Mouse (Mus musculus): ENCODE measurements around the gene Ucp3. TPM values are rescaled to one million over a fixed set of nuclear protein-coding genes. Genes with fewer than 3 reads are reported as not detected.

The Ucp3 gene
- total and polyA plus RNA-seq, 3 experiments = 33.7 to 39.4 (median 39.0) TPM

DNA sequence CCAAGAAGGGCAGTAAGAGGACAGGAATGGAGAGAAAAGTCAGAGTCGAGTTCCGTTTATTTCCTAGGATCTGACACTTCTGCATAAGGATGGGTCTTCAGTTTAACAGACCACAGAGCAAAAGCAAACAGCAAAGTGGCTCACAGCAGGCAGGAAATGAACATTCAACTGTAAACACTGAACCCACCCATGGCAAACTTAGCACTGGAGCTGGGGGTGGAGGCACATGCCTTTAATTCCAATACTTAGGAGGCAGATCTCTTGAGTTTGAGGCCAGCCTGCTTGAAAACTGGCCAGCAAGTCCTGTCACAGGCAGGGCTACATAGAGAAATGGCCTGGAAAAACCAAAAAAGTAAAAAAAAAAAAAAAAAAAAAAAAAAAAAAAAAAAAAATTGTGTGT, 60.7 kb downstream of the Ucp3 start:
- Histone ChIP-seq H3K36me3 (ENCODE audit: control insufficient read depth, insufficient read depth, low read length) (peaks cover 3% of the 10 kb centered on the region), H3K4me1 (ENCODE audit: control insufficient read depth, insufficient read depth, low read length) (no peaks in the 10 kb centered on the region; the same call in none of the 2 replicates), H3K9ac (ENCODE audit: low read depth, low read length) (no peak overlapping the region), H3K4me3 (no peak overlapping the region), H3K27me3 (ENCODE audit: control insufficient read depth, insufficient read depth, low read length) (no peaks in the 10 kb centered on the region), H3K27ac (no peak overlapping the region), H3K79me2 (replicated peaks; ENCODE audit: control insufficient read depth, insufficient read depth, low read length) (no peaks in the 10 kb centered on the region)
- TF ChIP-seq EP300 (IDR thresholded peaks at IDR 0.05; ENCODE audit: insufficient read depth, low read depth, low read length) = no peak
- no peak for TF ChIP-seq POLR2A (IDR thresholded peaks at IDR 0.05; ENCODE audit: insufficient read depth, low read depth, low read length)
- no peak for DNase-seq
- WGBS = 56% methylated on average over 2 of the region's 2 CpGs
- intact Hi-C loops (cut with DNase I) = no loop called here

DNA sequence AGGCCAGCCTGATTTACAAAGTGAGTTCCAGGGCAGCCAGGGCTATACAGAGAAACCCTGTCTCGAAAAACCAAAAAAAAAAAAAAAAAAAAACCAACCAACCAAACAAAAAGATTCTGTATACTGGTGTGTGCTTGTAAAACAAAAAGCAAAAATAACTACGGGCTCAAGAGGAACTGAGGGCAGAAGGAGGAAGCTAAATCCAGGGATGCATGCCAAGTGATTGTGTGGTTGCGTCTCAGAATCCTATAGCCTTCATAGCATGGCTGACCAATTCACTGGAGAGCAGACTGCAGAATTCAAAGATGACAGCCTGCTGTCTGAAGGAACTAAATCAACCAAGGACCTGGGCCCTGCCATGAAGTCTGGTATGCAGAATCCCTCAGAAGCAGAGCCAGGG, 61.4 kb downstream of the Ucp3 start:
- TF ChIP-seq CTCF (IDR thresholded peaks at IDR 0.05) (no peak), EP300 (IDR thresholded peaks at IDR 0.05; ENCODE audit: insufficient read depth, low read depth, low read length) (no peak), POLR2A (IDR thresholded peaks at IDR 0.05; ENCODE audit: insufficient read depth, low read depth, low read length) (no peak)
- Histone ChIP-seq H3K9ac (ENCODE audit: low read depth, low read length) (no peak overlapping the region), H3K79me2 (replicated peaks; ENCODE audit: control insufficient read depth, insufficient read depth, low read length) (no peaks in the 10 kb centered on the region), H3K36me3 (ENCODE audit: control insufficient read depth, insufficient read depth, low read length) (peaks cover 3% of the 10 kb centered on the region), H3K27ac (no peak overlapping the region), H3K4me1 (ENCODE audit: control insufficient read depth, insufficient read depth, low read length) (no peaks in the 10 kb centered on the region; the same call in none of the 2 replicates), H3K27me3 (ENCODE audit: control insufficient read depth, insufficient read depth, low read length) (no peaks in the 10 kb centered on the region), H3K4me3 (no peak overlapping the region)
- 47% methylated on average over 3 of the region's 3 CpGs for WGBS
- no peak for DNase-seq
- intact Hi-C loops (cut with DNase I) = no loop called here

- no peak overlapping the region for H3K4me3 ChIP-seq
- 74% methylated on average over 2 of the region's 2 CpGs for WGBS
- no peak overlapping the region for H3K27ac ChIP-seq
- no peak overlapping the region for H3K9ac ChIP-seq (ENCODE audit: low read depth, low read length)
- H3K36me3 ChIP-seq (ENCODE audit: control insufficient read depth, insufficient read depth, low read length) = peaks cover 3% of the 10 kb centered on the region
- no peaks in the 10 kb centered on the region for H3K27me3 ChIP-seq (ENCODE audit: control insufficient read depth, insufficient read depth, low read length)
- H3K4me1 ChIP-seq (ENCODE audit: control insufficient read depth, insufficient read depth, low read length) = no peaks in the 10 kb centered on the region; the same call in none of the 2 replicates
- intact Hi-C loops (cut with DNase I) = loop anchor here (2.0 kb wide), 1 partner anchor 47 kb away; no protein-coding TSS in a partner anchor
- no peaks in the 10 kb centered on the region for H3K79me2 ChIP-seq (replicated peaks; ENCODE audit: control insufficient read depth, insufficient read depth, low read length)
- DNase-seq = no peak
- no peak for TF ChIP-seq CTCF (IDR thresholded peaks at IDR 0.05)
- no peak for TF ChIP-seq POLR2A (IDR thresholded peaks at IDR 0.05; ENCODE audit: insufficient read depth, low read depth, low read length)
- TF ChIP-seq EP300 (IDR thresholded peaks at IDR 0.05; ENCODE audit: insufficient read depth, low read depth, low read length) = no peak
These were observed 63.0 kb downstream of the Ucp3 start for GRCm38 (mm10) chr7:100535831-100536230.

Other genes with a start within 250 kb of the Ucp3 start
- gene Pgm2l1, start 245.6 kb upstream of the Ucp3 start, total RNA-seq (2021) = 1 to 10 TPM; 7.0 TPM
- gene Pgm2l1, start 245.6 kb upstream of the Ucp3 start, polyA plus RNA-seq (2012; rRNA removed) = 1.5 and 2.2 TPM in 2 replicates
- under 1 TPM; 0.16 to 0.45 TPM for gene P4ha3, start 187.5 kb upstream of the Ucp3 start, total RNA-seq (2021)
- gene P4ha3, start 187.5 kb upstream of the Ucp3 start, polyA plus RNA-seq (2012; rRNA removed) = 0.33 and 0.38 TPM in 2 replicates
- 1 to 10 TPM; 7.0 to 8.4 TPM for gene C2cd3, start 100.8 kb upstream of the Ucp3 start, total RNA-seq (2021)
- gene C2cd3, start 100.8 kb upstream of the Ucp3 start, polyA plus RNA-seq (2012; rRNA removed) = 6.6 and 8.5 TPM in 2 replicates
- 10 to 100 TPM; 32.5 to 35.8 TPM for gene Ppme1, start 100.7 kb upstream of the Ucp3 start, total RNA-seq (2021)
- 80.7 and 118 TPM in 2 replicates for gene Ppme1, start 100.7 kb upstream of the Ucp3 start, polyA plus RNA-seq (2012; rRNA removed)
- 100 to 1,000 TPM; 245 to 496 TPM for gene Ucp2, start 20.3 kb downstream of the Ucp3 start, total RNA-seq (2021)
- gene Ucp2, start 20.3 kb downstream of the Ucp3 start, polyA plus RNA-seq (2012; rRNA removed) = 109 and 193 TPM in 2 replicates
- gene Dnajb13, start 42.0 kb downstream of the Ucp3 start, total RNA-seq (2021) = not detected
- 0.32 and 1.2 TPM in 2 replicates for gene Dnajb13, start 42.0 kb downstream of the Ucp3 start, polyA plus RNA-seq (2012; rRNA removed)
- 10 to 100 TPM; 14.1 to 15.4 TPM for gene Coa4, start 64.1 kb downstream of the Ucp3 start, total RNA-seq (2021)
- 20.0 and 22.9 TPM in 2 replicates for gene Coa4, start 64.1 kb downstream of the Ucp3 start, polyA plus RNA-seq (2012; rRNA removed)
- gene Rab6a, start 134.4 kb downstream of the Ucp3 start, total RNA-seq (2021) = 10 to 100 TPM; 59.8 to 64.9 TPM
- 21.1 and 35.8 TPM in 2 replicates for gene Rab6a, start 134.4 kb downstream of the Ucp3 start, polyA plus RNA-seq (2012; rRNA removed)
- 10 to 100 TPM; 65.7 to 69.9 TPM for gene Mrpl48, start 135.3 kb downstream of the Ucp3 start, total RNA-seq (2021)
- gene Mrpl48, start 135.3 kb downstream of the Ucp3 start, polyA plus RNA-seq (2012; rRNA removed) = 24.1 and 32.9 TPM in 2 replicates
- gene Plekhb1, start 189.4 kb downstream of the Ucp3 start, total RNA-seq (2021) = 1 to 10 TPM; 2.2 to 2.5 TPM
- gene Plekhb1, start 189.4 kb downstream of the Ucp3 start, polyA plus RNA-seq (2012; rRNA removed) = 9.0 and 12.1 TPM in 2 replicates
- gene Fam168a, start 233.6 kb downstream of the Ucp3 start, total RNA-seq (2021) = 10 to 100 TPM; 36.3 to 37.1 TPM
- 39.8 and 52.6 TPM in 2 replicates for gene Fam168a, start 233.6 kb downstream of the Ucp3 start, polyA plus RNA-seq (2012; rRNA removed)